Mouse (Mus musculus) CH12.LX (cell line): Measurements from ENCODE around the gene Nxpe3. TPM values are rescaled to one million over a fixed set of nuclear protein-coding genes. Genes with fewer than 3 reads are reported as not detected.

Experiments
- DNase-seq: peaks from one replicate; pipeline ENCODE4 v3.0.0-alpha.2; 2013; ENCODE audit errors: extremely low read depth
- H3K27ac ChIP-seq: 2 replicates; pipeline ENCODE4 v1.5.1; 2012; ENCODE audit warnings: low read depth, mild to moderate bottlenecking, control low read depth, moderate library complexity; ENCODE audit not compliant: insufficient read depth
- H3K27me3 ChIP-seq: replicated peaks from 2 replicates; pipeline ENCODE3; 2012; ENCODE audit warnings: inconsistent platforms
- H3K36me3 ChIP-seq, 2 experiments: replicated peaks in 1 of 2; 2 replicates each; pipeline versions ENCODE3 to v1.6.1; 2012; ENCODE audit warnings: inconsistent platforms in 1 of 2, low read length in 1 of 2, mild to moderate bottlenecking in 1 of 2, mixed read lengths in 1 of 2, moderate library complexity in 1 of 2; ENCODE audit not compliant: control insufficient read depth in 1 of 2, insufficient read depth in 1 of 2
- H3K4me1 ChIP-seq, 2 experiments: 2 replicates each; pipeline ENCODE4 v1.6.1; 2012; ENCODE audit warnings: inconsistent platforms in 1 of 2, moderate library complexity in 1 of 2; ENCODE audit not compliant: insufficient read depth in 2 of 2, control insufficient read depth in 1 of 2
- H3K4me2 ChIP-seq: 2 replicates; pipeline ENCODE4 v1.6.1; 2012; ENCODE audit warnings: low read depth, mild to moderate bottlenecking, control low read depth; ENCODE audit not compliant: poor library complexity, insufficient read depth, severe bottlenecking
- H3K4me3 ChIP-seq, 3 experiments: fragments of 150-350 bp in 1 of 3; sonication (generic) in 1 of 3; replicated peaks in 1 of 3; 2 replicates each; pipeline versions ENCODE3 to v1.5.1; 2011 to 2012; ENCODE audit warnings: low read depth in 2 of 3, low read length in 2 of 3, mild to moderate bottlenecking in 2 of 3, moderate library complexity in 2 of 3, control low read depth in 1 of 3, improper control_type of control experiment in 1 of 3, inconsistent platforms in 1 of 3, mixed read lengths in 1 of 3; ENCODE audit not compliant: poor library complexity in 1 of 3
- H3K79me2 ChIP-seq: replicated peaks from 2 replicates; pipeline ENCODE4 v1.6.1; 2012; ENCODE audit warnings: mild to moderate bottlenecking, moderate library complexity; ENCODE audit not compliant: control insufficient read depth, poor library complexity, insufficient read depth, severe bottlenecking; ENCODE audit errors: extremely low read depth
- H3K9ac ChIP-seq: 2 replicates; pipeline ENCODE4 v1.6.1; 2012; ENCODE audit warnings: low read depth, mild to moderate bottlenecking, control low read depth, moderate library complexity; ENCODE audit not compliant: insufficient read depth
- H3K9me3 ChIP-seq: replicated peaks from 2 replicates; pipeline ENCODE3; 2012; ENCODE audit warnings: low read length, inconsistent platforms, mixed read lengths
- CHD2 ChIP-seq: IDR thresholded peaks from 2 replicates; pipeline ENCODE4 v1.6.1; 2011; ENCODE audit warnings: low read length, improper control_type of control experiment
- CTCF ChIP-seq, 2 experiments: IDR thresholded peaks in 1 of 2; conservative IDR thresholded peaks in 1 of 2; 2 replicates each; pipeline ENCODE4 v1.5.1; 2011 to 2012; ENCODE audit warnings: low read depth in 2 of 2, low read length in 2 of 2, improper control_type of control experiment in 1 of 2, inconsistent platforms in 1 of 2, mild to moderate bottlenecking in 1 of 2, moderate library complexity in 1 of 2
- ELF1 ChIP-seq: IDR thresholded peaks from 2 replicates; pipeline ENCODE4 v1.6.1; 2014; ENCODE audit warnings: low read depth, mild to moderate bottlenecking, inconsistent platforms, low read length, improper control_type of control experiment
- ETS1 ChIP-seq: conservative IDR thresholded peaks from 2 replicates; pipeline ENCODE4 v1.6.1; 2012; ENCODE audit warnings: low read depth, mild to moderate bottlenecking, inconsistent platforms, low read length, improper control_type of control experiment, moderate library complexity
- JUN ChIP-seq: IDR thresholded peaks from 2 replicates; pipeline ENCODE4 v1.6.1; 2011; ENCODE audit warnings: low read depth, mild to moderate bottlenecking, low read length, improper control_type of control experiment, moderate library complexity; ENCODE audit not compliant: insufficient read depth
- KAT2A ChIP-seq: IDR thresholded peaks from 2 replicates; pipeline ENCODE4 v1.6.1; 2012; ENCODE audit warnings: low read length, improper control_type of control experiment, inconsistent platforms; ENCODE audit not compliant: insufficient replicate concordance
- MAZ ChIP-seq: IDR thresholded peaks from 2 replicates; pipeline ENCODE4 v1.6.1; 2012; ENCODE audit warnings: low read depth, mild to moderate bottlenecking, inconsistent platforms, low read length, improper control_type of control experiment, moderate library complexity
- MXI1 ChIP-seq: IDR thresholded peaks from 2 replicates; pipeline ENCODE4 v1.6.1; 2011; ENCODE audit warnings: mild to moderate bottlenecking, low read depth, low read length, improper control_type of control experiment
- NELFE ChIP-seq: IDR thresholded peaks from 2 replicates; pipeline ENCODE4 v1.6.1; 2011; ENCODE audit warnings: low read depth, low read length, improper control_type of control experiment
- PAX5 ChIP-seq: IDR thresholded peaks from 2 replicates; pipeline ENCODE4 v1.6.1; 2012; ENCODE audit warnings: low read length, inconsistent platforms, mixed read lengths
- POLR2A ChIP-seq: IDR thresholded peaks from 2 replicates; pipeline ENCODE4 v1.6.1; 2011; ENCODE audit warnings: low read depth, mild to moderate bottlenecking, improper control_type of control experiment, low read length
- RCOR1 ChIP-seq: conservative IDR thresholded peaks from 2 replicates; pipeline ENCODE4 v1.6.1; 2012; ENCODE audit warnings: low read depth, mild to moderate bottlenecking, inconsistent platforms, low read length, improper control_type of control experiment
- TBP ChIP-seq: conservative IDR thresholded peaks from 2 replicates; pipeline ENCODE4 v1.6.1; 2011; ENCODE audit warnings: low read depth, low read length, improper control_type of control experiment
- TCF12 ChIP-seq: IDR thresholded peaks from 2 replicates; pipeline ENCODE4 v1.6.1; 2014; ENCODE audit warnings: low read depth, mild to moderate bottlenecking, inconsistent platforms, low read length, improper control_type of control experiment
- USF2 ChIP-seq: conservative IDR thresholded peaks from 2 replicates; pipeline ENCODE4 v1.6.1; 2011; ENCODE audit warnings: low read depth, low read length, improper control_type of control experiment
- ZC3H11A ChIP-seq: IDR thresholded peaks from 2 replicates; pipeline ENCODE4 v1.6.1; 2012; ENCODE audit warnings: low read depth, mild to moderate bottlenecking, inconsistent platforms, low read length, improper control_type of control experiment
- ZMIZ1 ChIP-seq: IDR thresholded peaks from 2 replicates; pipeline ENCODE4 v1.6.1; 2012; ENCODE audit warnings: low read depth, mild to moderate bottlenecking, inconsistent platforms, low read length, improper control_type of control experiment
- dilution Hi-C: fragments of 300-500 bp; cut with MboI; formaldehyde crosslinking; loops from 2 replicates; pipeline ENCODE4 v1.14.3; 2020; ENCODE audit warnings: low sequenced_read_pairs; ENCODE audit not compliant: extremely low pct_unique_long_range_greater_than_20kb, extremely low pct_ligation_motif_present
- in situ Hi-C: fragments of 300-500 bp; cut with MboI; formaldehyde crosslinking; loops from 3 replicates; pipeline ENCODE4 v1.14.3; 2019; ENCODE audit warnings: low sequenced_read_pairs, low pct_ligation_motif_present, low pct_unique_long_range_greater_than_20kb, mixed read lengths
- polyA plus RNA-seq: library from polyadenylated mRNA; unstranded; fragments of >175 nt; gene quantifications from 2 replicates; pipeline ENCODE4 v1.2.1, GENCODE M21; 2012; ENCODE audit warnings: low read depth; ENCODE audit not compliant: insufficient read length
- total RNA-seq, 2 experiments: library from RNA; depleted of rRNA; stranded (reverse); fragments of 300-350 nt in 1 of 2; fragments of >200 nt in 1 of 2; gene quantifications; 2 replicates each; pipeline ENCODE4 v1.2.3; 2012 to 2014

Gene Nxpe3
- total and polyA plus RNA-seq, 3 experiments, result 5.4 to 12.3 (median 10.6) TPM

DNA sequence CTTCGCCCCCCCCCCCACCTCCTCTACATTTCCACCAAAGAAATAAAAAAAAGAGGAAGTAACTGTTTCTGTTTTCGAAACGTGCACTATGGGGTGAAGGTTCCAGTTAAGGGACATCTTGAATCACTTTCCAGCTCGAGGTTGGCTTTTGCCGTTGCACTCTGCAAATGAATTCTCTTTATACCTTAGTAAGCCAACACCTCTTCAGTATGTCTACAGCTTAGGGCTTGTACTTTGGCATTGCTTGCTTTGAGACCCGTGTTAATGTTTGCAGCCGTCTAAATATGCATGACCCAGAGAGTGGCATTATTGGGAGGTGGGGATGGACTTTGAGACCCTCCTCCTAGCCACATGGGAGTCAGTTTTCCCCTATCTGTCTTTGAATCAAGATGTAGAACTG, 2.6 kb downstream of the Nxpe3 start (continued):
- TF ChIP-seq KAT2A (no peak), TBP (no peak), MXI1 (peak; percentile 71), PAX5 (no peak), ZC3H11A (no peak), USF2 (no peak), POLR2A (no peak), TCF12 (peak; percentile 39; the same call in 1 of the 2 replicates), NELFE (peak; percentile 42; the same call in 1 of the 2 replicates), ZMIZ1 (peak; percentile 55), CHD2 (peak; percentile 66; the same call in 1 of the 2 replicates), ETS1 (peak; percentile 50), JUN (no peak), RCOR1 (peak; percentile 83; the same call in 1 of the 2 replicates), CTCF (conservative IDR thresholded peaks at IDR 0.05 in 1 of 2, IDR thresholded peaks at IDR 0.05 in 1 of 2; ENCODE audit: low read depth in 2 of 2, low read length in 2 of 2) (no peak)
- TF ChIP-seq, all 38 proteins: peak for 23

DNA sequence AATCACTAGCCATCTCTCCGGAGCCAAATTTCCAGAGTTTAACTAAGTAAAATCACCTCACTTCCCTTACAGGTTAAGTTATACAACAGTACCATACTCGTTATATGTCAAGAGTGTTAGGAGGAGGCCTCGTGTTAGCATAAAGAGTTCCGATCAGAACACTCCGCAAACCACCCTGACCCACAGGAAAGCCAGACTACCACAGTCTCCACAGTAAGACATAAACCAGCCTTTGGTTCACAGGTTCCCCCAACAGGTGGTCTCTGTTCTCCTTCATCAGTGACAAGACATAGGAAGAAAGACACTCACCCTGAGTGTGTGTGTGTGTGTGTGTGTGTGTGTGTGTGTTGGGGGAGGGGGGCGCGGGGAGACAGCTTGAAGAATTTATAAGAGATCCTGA, 3.7 kb downstream of the Nxpe3 start:
- dilution Hi-C loops, result no loop called here
- H3K27me3 ChIP-seq, result no peaks in the 10 kb centered on the region
- peaks cover 9 to 63% of the 10 kb centered on the region in 2 experiments for H3K4me1 ChIP-seq
- peak overlapping the region; percentile 58; the same call in 1 of the 2 replicates for H3K27ac ChIP-seq
- H3K4me3 ChIP-seq, result no peak overlapping the region
- DNase-seq, result no peak
- peaks cover 17 to 44% of the 10 kb centered on the region in 2 experiments for H3K36me3 ChIP-seq
- H3K9ac ChIP-seq, result no peak overlapping the region
- H3K79me2 ChIP-seq, result peaks cover 35% of the 10 kb centered on the region
- no peak for TF ChIP-seq TBP
- no peak for TF ChIP-seq RCOR1
- TF ChIP-seq ELF1, result no peak
- TF ChIP-seq MAZ, result 0 out of 2 replicates have a peak, but pooled peaks have one; percentile 31
- no peaks in the 10 kb centered on the region for H3K9me3 ChIP-seq
- H3K4me2 ChIP-seq, result peak overlapping the region; percentile 45; the same call in 1 of the 2 replicates
- in situ Hi-C loops, result loop anchor here (5.0 kb wide), 1 partner anchor 176 kb away; no protein-coding TSS in a partner anchor
